Mouse (Mus musculus): ENCODE measurements around the gene Gm21992.
A peak's percentile ranks its signal among the peaks of the same experiment; 100 is the strongest.

The Gm21992 gene

DNA sequence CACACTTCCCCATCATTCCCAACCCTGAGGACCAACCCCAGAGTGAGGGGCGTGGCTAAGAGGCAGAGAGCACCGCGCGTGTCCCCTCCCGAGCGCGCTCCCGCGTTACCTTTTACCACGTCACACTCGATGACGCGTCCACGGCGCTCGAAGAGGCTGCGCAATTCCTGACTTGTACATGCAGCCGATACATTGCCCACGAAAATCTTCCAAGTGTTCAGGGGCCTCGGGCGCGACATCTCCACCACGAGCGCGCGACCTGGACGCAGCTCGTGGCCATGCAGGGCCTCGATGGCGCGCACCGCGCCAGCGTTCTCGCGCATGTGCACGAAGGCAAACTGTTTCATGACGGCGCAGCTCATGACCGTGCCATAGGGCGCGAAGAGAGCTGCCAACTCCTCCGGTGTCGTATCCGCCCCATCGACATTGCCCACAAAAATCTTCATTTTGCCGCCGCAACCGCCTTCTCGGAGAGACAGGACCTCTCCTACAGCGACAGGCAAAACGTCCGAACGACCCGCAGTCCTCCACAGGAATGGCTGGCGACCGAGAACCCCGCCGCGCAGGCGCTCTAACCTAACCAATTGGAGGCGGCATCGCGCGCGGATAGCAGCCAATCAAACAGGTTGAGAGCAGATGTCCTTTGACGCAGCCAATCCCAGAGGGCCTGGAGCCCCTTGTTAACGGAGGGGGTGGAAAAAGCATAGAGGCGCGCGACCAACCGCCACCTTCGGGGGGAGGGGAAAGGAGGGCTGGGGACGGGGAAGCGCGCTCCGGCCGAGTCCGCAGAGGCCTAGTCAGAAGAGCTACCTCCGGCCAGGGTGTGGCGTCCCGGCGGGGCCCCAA, at the start of gene Gm21992, which contains the start of gene Rbm14:
Gene Gm21992, minus strand, starts transcription at position 550 of the 846 bp plus-strand sequence.
Gene Rbm14, minus strand, starts transcription at position 572 of the 846 bp plus-strand sequence.
- peak; percentile 99 for DNase-seq (ENCODE audit: low spot score)

DNA sequence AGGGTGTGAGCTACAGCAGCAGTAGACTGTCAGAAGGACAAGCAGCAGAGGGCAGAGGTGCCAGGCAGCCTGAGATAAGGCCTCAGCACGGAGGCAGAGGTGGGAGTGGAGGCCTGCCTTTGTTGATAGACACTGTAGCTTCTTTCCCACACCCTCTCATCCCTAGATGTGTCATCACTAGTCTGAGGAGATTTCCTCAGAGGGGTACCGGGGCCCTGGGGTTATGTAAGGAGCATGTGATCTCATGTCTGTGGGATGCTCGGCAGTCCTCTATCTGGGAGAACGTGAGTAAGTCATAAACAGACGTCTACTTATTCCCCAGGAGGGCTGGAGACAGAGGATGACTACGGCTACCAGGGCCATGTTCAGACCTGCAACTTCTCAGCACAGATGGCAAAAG, 47.7 kb upstream of the Gm21992 start:
- no peak for DNase-seq (ENCODE audit: low spot score)

DNA sequence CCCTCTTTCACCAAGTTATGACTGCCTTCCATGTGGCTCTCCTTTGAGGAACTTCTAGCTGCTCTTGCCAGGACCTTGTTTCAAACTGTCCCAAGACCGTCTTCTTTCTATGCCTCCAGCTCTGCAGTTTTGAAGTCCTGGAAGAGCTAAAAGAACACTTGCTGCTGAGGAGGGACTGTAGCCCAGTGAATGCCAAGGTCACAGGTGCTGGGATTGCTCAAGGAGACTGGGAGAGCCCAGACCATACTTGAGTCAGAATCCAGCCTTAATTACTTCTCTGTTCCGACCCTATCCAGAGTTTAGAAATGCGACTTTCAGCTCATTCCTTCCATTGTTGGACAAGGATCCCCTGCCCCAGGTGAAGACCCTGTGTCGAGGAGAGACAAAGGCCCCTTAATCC, 44.5 kb upstream of the Gm21992 start:
- DNase-seq (ENCODE audit: low spot score): no peak

GRCm38 (mm10) chr19:4855470-4855820, 44.0 kb upstream of the Gm21992 start:
- DNase-seq (ENCODE audit: low spot score): no peak

GRCm38 (mm10) chr19:4854552-4855469, 43.4 kb upstream of the Gm21992 start, which contains the start of gene Ctsf:
Ctsf (plus strand) TSS chr19:4855130.
- DNase-seq (ENCODE audit: low spot score): peak; percentile 92

DNA sequence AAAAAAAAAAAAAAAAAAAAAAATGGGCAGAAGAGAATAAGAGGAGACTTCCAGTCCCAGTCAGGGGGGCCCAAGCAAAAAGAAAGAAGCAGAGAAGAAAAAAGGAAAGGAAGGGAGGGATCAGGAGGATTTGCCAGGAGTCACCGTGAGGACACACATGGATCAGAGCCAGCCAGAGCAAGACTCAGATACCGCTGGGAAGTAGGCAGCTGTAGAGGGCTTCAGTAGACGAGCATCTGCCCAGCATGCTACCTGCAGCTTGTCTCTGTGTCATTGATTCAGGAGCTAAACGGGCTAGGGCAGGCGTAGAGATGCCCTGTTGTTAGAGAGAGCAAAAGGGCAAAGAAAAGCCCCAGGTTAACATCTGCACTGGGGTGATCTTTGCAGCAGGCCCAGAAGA, 38.9 kb upstream of the Gm21992 start:
- no peak for DNase-seq (ENCODE audit: low spot score)

GRCm38 (mm10) chr19:4849800-4850199, 38.4 kb upstream of the Gm21992 start:
- no peak for DNase-seq (ENCODE audit: low spot score)

DNA sequence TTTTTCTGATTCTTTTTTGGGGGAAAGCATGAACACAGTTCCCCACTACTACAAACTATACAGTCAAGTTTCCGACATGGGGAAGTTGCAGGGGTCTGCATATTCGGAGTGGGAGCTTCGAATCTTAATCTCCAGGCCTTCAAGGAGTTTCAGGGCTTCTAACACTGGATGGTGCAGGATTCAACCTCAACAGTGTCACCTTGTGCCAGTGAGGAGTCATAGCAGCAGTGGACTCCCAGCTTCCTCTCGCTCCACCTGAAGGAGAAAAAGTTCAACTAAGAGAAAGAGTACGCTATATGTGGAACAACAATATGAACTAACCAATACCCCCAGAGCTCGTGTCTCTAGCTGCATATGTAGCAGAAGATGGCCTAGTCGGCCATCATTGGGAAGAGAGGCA, 36.1 kb upstream of the Gm21992 start:
- peak; percentile 60 for DNase-seq (ENCODE audit: low spot score)

DNA sequence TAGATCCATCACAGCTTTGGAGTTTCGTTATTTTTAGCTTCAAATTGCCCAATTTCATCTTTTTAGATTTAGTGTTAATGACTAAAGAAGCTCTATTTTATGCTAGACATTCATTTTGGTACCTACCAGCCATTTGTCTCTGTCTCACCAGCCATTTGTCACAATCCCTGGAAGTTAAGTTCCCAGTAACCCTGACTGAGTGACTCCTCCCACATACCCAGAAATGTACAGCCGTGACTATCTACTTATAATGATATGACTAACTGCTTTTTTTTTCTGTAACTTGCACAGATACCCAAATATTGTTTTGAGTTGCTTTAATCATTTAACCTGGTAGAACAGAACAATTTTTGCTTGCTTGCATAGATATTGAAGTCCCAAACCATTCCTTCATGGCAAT, 34.4 kb upstream of the Gm21992 start:
- no peak for DNase-seq (ENCODE audit: low spot score)

DNA sequence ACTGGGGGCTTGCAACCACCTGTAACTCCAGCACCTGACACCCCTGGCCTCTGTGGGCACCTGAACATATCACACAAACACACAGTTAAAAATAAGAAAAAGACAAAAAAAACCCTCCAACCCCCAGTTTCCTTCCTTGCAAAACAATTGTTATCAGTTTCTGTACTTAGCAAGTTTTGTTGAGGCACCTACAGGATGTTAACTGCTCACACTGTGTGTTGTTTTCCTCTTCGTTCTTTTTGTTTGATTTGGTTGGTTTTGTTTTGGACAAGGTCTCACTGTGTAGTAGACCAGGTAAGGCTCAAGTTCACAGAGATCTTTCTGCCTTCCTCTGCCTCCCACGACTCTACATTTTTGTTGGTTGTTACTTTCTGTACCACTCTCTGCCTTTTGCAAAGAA, 31.2 kb upstream of the Gm21992 start:
- DNase-seq (ENCODE audit: low spot score): no peak

DNA sequence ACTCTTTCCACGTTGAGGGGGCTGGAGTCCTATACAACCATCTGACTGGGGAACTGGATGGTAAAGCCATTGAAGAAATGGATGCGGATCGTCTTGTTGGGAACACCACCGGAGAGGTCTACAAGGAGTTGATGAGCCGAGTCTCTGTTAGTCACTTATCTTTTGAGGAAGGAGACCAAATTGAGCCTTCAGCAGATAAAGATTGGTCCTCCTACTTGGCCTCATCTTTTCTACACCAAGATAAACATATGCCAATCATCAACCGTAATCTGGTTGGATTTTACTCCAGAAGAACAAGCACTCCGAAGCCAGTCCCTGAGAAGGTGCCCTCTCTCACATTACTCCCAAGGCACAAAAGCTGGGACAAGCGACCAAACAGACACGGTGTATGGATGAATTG, 29.4 kb upstream of the Gm21992 start:
- no peak for DNase-seq (ENCODE audit: low spot score)

GRCm38 (mm10) chr19:4839149-4839548, 27.7 kb upstream of the Gm21992 start, which contains the start of the genes Ccs and Ccdc87:
Ccs (minus strand) TSS chr19:4839332.
Ccdc87 (plus strand) TSS chr19:4839366.
- DNase-seq (ENCODE audit: low spot score): peak; percentile 98

DNA sequence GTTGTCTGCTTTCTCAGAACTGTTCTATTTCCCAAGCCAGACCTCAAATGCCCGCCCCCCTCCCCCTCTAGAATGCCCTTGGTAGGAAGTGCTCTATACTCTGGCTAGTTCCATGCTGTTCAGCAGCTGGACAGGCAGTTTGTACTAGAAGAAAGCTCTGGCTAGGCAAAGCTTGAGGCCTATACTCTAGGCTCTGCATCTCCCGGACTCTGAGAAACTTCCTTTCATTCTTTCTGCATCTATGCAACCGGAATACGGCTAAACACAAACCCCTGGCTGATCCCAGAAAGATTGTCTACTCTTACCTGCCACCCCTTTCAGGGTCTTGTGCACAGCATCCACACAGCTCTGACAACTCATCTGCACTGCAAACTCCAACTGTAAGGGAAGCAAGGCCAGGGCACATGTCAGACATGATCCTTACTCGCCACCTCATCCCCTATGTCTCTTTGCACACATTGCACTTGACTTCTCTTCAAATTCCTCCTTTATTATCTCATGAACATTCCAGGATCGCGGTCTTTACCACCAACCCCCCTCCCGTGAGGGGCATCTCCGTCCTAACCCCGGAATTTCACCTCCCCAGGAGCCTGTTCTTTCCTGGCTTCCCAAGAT, 27.2 kb upstream of the Gm21992 start:
- no peak for DNase-seq (ENCODE audit: low spot score)

DNA sequence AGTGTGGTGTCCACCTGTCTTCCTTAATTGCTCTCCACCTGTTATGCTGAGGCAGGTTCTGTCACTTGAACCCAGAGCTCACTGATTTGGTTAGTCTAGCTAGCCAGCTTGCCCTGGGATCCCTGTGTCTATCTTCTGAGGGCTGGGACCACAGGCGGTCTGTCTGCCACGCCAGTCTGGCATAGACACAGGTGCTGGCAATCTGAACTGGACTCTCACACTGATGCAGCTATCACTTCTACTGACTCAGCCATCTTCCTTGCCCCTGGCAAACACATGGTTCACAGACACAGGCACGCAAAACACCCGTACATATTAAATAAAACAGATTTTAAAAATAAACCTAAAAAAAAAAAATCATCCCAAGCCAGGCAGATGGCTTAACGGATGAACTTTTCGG, 25.6 kb upstream of the Gm21992 start:
- no peak for DNase-seq (ENCODE audit: low spot score)

DNA sequence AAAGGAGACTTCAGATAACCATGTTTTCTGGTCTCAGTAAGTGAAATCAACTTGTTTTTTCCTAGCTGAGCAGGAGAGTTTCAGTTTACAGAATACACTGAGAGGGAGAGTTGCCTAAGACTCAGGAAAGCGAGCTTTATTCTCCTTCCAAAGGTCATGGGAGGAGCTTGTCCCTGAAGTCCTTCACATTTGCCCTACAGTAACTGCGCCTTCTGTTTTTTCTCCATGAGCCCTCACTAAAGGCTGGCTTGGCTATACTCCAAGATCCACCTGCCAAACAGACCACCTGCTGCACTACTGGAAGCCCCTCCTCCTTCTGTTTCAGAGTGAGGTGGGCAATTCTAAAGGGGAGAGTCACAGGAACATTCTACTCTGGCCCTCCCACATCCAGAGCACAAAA, 24.7 kb upstream of the Gm21992 start:
- no peak for DNase-seq (ENCODE audit: low spot score)

GRCm38 (mm10) chr19:4833977-4834376, 22.6 kb upstream of the Gm21992 start:
- no peak for DNase-seq (ENCODE audit: low spot score)

DNA sequence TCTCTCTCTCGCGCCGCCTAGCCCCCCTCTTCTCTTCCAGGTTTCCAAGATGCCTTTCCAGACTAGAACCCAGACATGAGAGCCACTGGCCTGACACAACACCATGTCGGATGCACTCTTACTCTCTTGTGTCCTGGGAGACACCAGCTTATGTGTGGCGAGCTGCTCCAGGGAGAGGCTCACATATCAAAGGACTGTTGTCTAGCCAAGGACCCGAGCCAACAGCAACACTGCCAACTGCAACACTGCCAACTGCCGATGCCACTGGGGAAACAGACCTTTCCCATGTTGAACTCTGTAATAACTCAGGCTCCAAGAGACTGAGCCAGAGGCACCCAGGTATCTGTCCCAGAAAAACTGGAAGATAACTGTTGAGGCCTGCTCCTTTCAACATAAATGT, 17.7 kb upstream of the Gm21992 start:
- DNase-seq (ENCODE audit: low spot score): no peak

GRCm38 (mm10) chr19:4828444-4829114, 17.2 kb upstream of the Gm21992 start:
- DNase-seq (ENCODE audit: low spot score): peak; percentile 25

- no peak for DNase-seq (ENCODE audit: low spot score)
Observed at GRCm38 (mm10) chr19:4820678-4821303, 9.4 kb upstream of the Gm21992 start.

- DNase-seq (ENCODE audit: low spot score): no peak
Observed at GRCm38 (mm10) chr19:4817182-4817835, 5.9 kb upstream of the Gm21992 start.

GRCm38 (mm10) chr19:4813015-4813414, 1.6 kb upstream of the Gm21992 start:
- peak; percentile 64 for DNase-seq (ENCODE audit: low spot score)
